Mouse (Mus musculus): ENCODE data around the gene Iqcn.

- no peak for TF ChIP-seq GATA1 (IDR thresholded peaks at IDR 0.05; ENCODE audit: borderline replicate concordance, low read length)
- TF ChIP-seq FLI1 (IDR thresholded peaks at IDR 0.05; ENCODE audit: low read length), result no peak
These were observed 53.3 kb downstream of the Iqcn start for GRCm38 (mm10) chr8:70756476-70757040.
